Mouse (Mus musculus) adipocyte (in vitro differentiated cells): ENCODE measurements around the gene Agap1.
A peak's percentile ranks its signal among the peaks of the same experiment; 100 is the strongest.

Experiments
- DNase-seq: peaks from one replicate; pipeline ENCODE4 v3.0.0-alpha.2; 2016; ENCODE audit warnings: low spot score

Gene Agap1

DNA sequence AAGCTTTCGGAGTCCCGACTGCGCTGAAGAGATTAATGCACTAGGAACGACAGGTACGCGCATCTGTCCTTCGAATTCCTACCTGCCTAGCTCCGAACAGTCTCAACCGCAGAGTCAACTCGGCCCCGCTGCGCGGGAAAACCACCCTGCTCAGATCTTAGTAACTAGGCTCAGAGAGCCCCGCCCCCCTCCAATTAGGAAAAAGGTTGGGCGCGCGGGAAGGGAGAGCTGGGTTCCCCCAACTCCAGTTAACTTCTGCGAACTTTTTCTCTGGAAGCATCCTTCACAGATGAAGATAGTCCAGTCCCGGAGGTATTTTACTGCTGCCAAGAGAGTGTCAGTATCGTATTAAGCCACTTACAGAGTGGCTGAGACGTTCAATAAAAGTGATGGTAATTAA is 479.2 kb downstream of the Agap1 start:
- no peak for DNase-seq

DNA sequence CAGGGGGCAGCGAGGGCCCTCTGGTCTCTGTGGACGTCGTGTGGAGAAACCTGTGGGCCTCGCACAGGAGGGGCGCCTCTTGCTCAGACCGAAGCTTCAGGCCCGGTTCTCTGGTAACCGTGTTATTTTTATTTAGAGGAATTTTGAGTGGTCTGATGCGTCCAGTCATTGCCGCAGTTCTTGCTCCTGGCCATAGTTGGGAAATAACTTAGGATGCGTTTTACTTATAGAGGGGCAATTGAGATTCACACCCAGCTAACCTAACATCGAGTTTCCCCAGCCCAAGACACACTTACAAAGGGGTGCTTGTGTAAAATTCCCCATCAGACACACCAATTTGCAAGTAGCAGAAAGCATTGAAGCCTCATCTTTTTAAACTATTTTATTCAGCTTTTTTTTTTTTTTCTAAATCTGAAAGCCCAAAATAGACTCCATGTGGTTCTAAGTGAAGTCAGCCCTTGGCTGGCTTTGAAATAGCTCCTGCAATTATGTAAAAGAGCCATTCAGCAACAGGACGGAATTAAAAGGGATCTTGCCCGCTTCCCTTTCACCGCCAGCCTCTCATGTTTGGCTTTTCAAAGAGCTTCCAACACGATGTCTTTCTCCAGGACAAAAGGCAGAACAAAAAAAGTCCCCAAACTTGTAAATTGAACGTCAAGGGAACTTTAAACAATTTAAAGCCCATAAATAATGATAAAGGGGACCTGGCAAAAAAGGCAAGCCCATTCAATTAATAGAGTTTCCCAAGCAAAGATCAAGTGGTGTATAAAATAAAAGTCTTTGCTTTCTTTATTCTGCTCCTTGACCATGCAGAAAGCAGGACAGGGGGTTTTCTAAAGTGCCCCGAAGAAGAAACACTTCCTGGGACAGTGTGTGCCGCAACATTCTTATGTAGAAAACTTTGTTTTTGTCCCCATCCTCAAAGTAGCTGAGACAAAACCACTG is 480.0 kb downstream of the Agap1 start:
- no peak for DNase-seq

DNA sequence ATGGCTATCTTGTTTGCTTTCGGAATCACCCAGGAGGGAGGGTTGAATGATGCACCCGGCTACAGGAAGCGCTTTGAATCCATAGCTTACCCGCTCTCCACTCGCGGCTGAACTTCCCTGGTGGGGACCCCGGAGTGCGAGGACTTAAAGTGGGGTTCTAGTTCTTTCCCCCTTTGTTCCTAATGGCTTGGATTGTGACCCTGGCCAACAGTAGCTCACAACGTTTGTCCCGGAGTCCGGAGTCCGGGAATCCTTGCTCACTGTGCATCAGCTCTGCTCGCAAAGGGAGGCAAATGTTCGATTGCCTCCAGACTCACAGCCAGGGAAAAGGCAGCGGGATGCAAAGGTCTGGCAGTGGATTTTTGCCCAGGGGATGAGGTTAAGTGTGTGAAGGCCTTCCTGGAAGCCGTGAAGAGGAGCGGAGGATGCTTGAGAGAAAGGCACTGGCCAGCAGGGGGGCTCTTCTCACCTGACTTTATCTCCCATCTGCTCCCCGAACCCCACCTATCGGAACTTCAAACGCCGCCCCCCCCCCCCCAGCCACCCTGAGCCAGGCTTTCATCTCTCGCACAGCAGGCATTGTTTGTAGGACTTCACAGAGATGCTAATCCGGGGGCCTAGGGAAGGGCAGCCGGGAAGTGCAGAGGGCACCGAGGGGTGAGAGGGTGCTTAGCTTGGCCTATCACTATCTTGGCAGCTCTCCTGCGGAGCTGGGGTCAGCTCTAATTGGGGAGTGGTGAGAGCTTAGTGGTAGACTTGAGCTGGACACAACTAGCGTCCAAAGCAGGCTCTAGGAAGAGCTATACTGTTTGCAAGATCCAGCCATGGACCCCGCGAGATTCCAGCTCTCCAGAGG is 481.1 kb downstream of the Agap1 start:
- DNase-seq = no peak

DNA sequence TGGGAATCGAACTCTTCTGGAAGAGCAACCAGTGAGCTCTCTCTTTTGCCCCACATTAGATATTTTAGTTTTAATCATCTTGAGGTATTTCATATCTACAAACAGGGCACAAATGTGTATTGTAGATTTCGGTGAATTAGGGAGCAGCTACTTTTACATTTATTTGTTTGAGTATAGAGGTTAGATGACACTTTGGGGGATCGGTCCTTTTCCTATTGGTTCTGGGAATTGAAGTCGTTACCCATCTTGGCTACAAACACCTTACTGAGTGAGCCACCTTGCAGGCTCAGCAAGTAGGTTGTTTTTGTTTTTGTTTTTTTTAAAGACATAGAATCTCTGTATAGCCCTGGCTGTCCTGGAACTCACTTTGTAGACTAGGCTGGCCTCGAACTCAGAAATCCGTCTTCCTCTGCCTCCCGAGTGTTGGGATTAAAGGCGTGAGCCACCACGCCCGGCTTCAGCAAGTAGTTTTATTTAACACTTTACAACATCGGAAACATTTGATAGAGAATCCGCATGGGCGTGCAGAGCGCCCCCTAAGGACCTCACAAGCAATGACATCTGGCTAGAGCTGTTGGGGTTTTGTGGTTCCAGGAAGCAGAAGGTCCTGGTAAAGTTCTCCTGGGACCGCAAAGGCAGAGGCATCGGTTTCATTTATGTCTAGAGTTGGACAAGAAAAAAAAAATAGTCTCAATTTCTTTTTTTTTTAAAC is 484.4 kb downstream of the Agap1 start:
- DNase-seq = no peak

DNA sequence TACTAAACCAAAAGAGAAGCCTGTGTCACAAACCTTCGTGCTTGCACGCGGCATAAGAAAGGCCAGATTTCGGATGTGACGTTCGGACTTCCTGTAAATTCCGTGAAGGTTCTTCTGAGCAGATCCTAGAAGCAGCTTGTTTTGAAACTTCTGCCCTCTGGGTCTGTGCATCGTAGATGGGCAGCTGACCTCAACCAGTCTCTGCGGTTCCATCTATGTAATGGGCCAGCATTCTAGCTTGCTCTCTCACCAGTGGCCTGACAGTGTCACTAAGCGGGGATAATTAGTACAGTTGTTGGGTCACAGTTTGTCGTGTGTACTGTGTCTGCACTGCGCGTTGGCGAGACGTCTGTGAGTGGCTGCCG is 485.0 kb downstream of the Agap1 start:
- no peak for DNase-seq

DNA sequence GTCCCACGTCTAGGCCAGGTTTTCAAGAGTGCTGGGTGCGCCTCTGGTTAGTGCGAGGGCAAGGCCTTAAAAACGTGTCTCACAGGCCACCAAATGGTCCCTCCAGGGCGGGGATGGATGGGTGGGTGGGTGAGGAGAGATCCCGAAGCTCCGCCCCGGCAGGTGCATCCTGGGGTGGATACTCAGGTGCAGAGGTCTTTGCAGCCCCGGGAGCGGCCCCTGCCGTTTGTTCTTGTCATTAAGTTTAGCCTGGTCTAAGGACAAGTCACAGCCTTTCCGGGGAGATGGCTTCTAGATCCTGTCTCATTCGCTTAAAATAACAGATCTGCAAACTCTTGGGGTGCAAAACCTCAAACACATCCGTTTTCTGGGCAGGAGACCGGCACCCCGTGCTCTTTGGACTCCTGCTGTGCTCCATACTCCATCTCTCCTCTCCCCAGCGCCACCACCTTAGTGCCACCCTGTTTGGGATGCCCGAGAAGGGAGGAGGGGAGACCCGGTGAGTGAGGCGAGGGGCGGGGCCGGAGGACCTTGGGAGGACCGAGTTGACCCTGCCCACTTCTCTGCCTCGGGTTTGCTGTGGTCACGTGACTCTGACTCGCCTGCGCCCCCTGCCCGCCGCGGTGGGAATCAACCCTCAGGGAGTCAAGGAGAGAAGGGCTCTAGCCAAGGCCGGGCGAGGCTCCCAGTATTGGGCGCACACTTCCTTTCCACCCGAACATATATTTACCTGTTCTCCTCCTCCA is 485.5 kb downstream of the Agap1 start:
- DNase-seq = peak; percentile 8

DNA sequence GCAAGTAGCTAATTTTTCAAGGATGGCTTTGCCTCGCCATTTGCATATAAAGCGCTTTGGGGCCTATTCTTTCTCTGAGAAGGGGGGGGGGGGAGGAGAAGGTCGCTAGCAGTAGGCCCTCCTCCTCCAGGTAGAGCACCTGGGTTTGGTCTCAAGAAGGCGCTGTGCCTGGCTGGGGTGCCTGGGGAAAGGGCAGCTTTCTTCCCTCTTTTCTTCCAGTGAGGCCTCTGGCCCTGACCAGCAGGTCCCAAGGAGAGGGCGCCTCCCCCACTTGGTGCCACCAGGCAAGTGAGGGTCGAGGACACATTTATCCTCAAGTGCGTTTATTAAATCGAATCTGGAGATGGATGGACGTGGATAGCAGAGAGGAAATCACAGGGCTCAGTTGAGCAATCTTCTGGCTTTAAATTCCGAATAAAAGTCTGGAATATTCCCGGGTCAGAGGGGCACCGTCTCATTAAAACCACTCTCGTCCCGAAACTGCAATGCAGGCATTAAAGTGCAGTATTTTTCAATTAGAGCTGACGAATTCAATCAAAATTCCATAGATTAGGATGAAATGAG is 486.4 kb downstream of the Agap1 start:
- DNase-seq = no peak

DNA sequence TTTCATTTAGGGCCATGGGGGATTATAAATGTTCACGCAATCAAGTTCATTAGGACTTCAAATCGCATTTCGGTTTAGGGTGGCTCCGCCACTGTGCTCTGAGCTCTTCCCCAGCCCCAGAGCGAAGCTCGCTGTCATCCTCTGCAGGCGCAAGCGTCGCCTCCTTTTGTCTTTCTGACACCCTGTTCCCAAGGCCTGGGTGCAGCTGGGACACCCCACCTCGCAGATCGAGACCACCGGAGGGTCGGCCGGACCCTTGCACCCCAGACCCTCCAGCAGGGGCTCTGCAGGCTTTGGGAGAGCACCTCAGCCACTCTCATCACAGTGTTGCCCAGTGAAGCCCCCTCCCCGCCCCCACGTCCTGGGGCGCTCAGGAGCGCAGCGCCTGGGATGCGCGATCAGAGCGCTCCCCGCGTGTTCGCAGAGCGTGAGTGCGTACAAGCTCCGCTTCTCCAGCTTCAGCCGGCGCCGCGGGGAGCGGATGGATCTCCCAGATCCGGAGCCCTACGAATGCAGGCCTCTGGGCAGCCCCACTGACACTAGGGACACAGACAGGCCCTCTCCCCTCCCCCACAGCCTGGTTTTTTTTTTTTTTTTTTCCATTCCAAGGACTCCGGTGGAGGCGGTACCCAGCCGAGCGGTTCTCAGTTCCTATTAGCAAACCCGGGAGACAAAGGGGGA is 487.2 kb downstream of the Agap1 start:
- no peak for DNase-seq

DNA sequence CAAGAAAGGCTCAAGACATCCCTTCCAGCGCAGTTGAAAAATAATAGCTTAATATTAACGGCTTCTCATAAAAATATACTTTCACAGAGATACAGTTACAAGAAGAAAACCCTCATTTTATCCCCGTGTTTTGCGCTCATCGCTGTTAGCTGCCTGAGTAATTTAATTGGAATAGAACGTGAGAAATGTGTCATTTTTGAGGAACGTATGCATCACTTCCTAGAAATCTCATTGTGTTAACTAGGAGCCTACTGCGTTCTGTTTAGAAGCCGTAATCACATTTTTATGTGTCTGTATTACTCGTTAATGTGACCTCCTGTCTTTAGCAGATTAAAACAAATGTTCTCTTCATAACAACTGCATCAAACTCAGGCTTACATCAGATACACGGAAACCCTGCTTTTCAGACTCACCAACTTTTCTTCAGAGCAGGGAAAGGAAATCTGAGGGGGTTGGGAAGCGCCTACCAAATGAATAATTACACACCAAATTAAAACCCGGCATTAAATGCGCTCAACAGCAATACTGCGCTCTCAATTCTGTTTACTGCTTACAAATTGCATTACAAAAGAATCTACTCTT is 487.9 kb downstream of the Agap1 start:
- DNase-seq = no peak

DNA sequence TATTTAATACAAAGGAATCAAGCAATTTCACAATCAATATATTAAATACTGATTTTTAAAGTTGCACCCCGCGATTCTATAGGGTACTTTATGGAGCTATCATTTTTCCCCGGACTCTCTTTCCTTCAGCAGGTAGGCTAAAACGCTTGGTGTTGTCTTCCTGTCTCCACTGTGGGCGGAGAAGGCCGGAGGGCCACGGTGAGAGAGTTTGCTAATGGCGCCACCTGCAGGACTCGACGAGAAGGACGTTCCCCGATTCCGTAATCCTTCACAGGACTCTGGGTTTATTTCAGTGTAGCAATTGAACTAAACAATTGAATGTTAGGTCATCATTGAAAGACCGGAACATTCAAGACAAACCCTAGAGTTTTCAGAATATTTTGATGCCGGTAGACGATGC is 488.6 kb downstream of the Agap1 start:
- DNase-seq = peak; percentile 83
